Mouse (Mus musculus): ENCODE results near the gene Olfr1424. TPM values are rescaled to one million over a fixed set of nuclear protein-coding genes. Genes with fewer than 3 reads are reported as not detected.
A peak's percentile ranks its signal among the peaks of the same experiment; 100 is the strongest.
"Not testable (repeated sequence)": the region's sequence is repeated elsewhere in the genome, so short reads cannot be mapped to it uniquely, and the experiment has no call there.

Gene Olfr1424
- not detected in 2 replicates for polyA plus RNA-seq (2012; rRNA removed)

GRCm38 (mm10) chr19:12062582-12062981 lies at the start of gene Olfr1424:
Gene Olfr1424 (minus strand): TSS chr19:12062682.
- not testable (repeated sequence) for H3K4me3 ChIP-seq (ENCODE audit: insufficient read depth, low read length); H3K27ac ChIP-seq (ENCODE audit: insufficient read depth, low read length); H3K4me1 ChIP-seq (ENCODE audit: control insufficient read depth, insufficient read depth, low read length)

- TF ChIP-seq CTCF (IDR thresholded peaks at IDR 0.05; ENCODE audit: extremely low read depth, insufficient read depth, low read length) (no peak), POLR2A (IDR thresholded peaks at IDR 0.05; ENCODE audit: extremely low read depth, insufficient read depth, low read length) (no peak)
- no peak overlapping the region for H3K4me3 ChIP-seq (ENCODE audit: insufficient read depth, low read length)
- H3K4me1 ChIP-seq (ENCODE audit: control insufficient read depth, insufficient read depth, low read length) = no peaks in the 10 kb centered on the region
- H3K27ac ChIP-seq (ENCODE audit: insufficient read depth, low read length) = no peak overlapping the region
Measured at GRCm38 (mm10) chr19:12104541-12104940, 42.1 kb upstream of the Olfr1424 start.

- no peaks in the 10 kb centered on the region for H3K4me1 ChIP-seq (ENCODE audit: control insufficient read depth, insufficient read depth, low read length)
- peak within 1 kb of the TSS; percentile 17; the same call in 1 of the 2 replicates for H3K27ac ChIP-seq (ENCODE audit: insufficient read depth, low read length)
- TF ChIP-seq POLR2A (IDR thresholded peaks at IDR 0.05; ENCODE audit: extremely low read depth, insufficient read depth, low read length) = no peak
- TF ChIP-seq CTCF (IDR thresholded peaks at IDR 0.05; ENCODE audit: extremely low read depth, insufficient read depth, low read length) = no peak
- H3K4me3 ChIP-seq (ENCODE audit: insufficient read depth, low read length) = no peak within 1 kb of the TSS
Measured at GRCm38 (mm10) chr19:12103234-12103633, 40.8 kb upstream of the Olfr1424 start, which contains the start of gene Olfr1427. Gene Olfr1427 (minus strand): TSS chr19:12103334.

GRCm38 (mm10) chr19:12091913-12092312 lies 29.4 kb upstream of the Olfr1424 start, which contains the start of gene Olfr1426:
Gene Olfr1426 (minus strand): TSS chr19:12092013.
- TF ChIP-seq CTCF (IDR thresholded peaks at IDR 0.05; ENCODE audit: extremely low read depth, insufficient read depth, low read length) = no peak
- no peak for TF ChIP-seq POLR2A (IDR thresholded peaks at IDR 0.05; ENCODE audit: extremely low read depth, insufficient read depth, low read length)
- H3K27ac ChIP-seq (ENCODE audit: insufficient read depth, low read length) = no peak within 1 kb of the TSS

GRCm38 (mm10) chr19:12077631-12078030 lies 15.1 kb upstream of the Olfr1424 start, which contains the start of gene Olfr1425:
Gene Olfr1425 (minus strand): TSS chr19:12077731.
- not testable (repeated sequence) for H3K4me1 ChIP-seq (ENCODE audit: control insufficient read depth, insufficient read depth, low read length); H3K4me3 ChIP-seq (ENCODE audit: insufficient read depth, low read length); H3K27ac ChIP-seq (ENCODE audit: insufficient read depth, low read length)

More at GRCm38 (mm10) chr19:12091913-12092312, 29.4 kb upstream of the Olfr1424 start, which contains the start of gene Olfr1426:
- H3K4me1 ChIP-seq (ENCODE audit: control insufficient read depth, insufficient read depth, low read length) = no peaks in the 10 kb centered on the region; the same call in 1 of the 2 replicates
- H3K4me3 ChIP-seq (ENCODE audit: insufficient read depth, low read length) = no peak within 1 kb of the TSS

GRCm38 (mm10) chr19:12069546-12069945 lies 7.1 kb upstream of the Olfr1424 start:
- not testable (repeated sequence) for H3K4me3 ChIP-seq (ENCODE audit: insufficient read depth, low read length); H3K4me1 ChIP-seq (ENCODE audit: control insufficient read depth, insufficient read depth, low read length); H3K27ac ChIP-seq (ENCODE audit: insufficient read depth, low read length)

- H3K4me3 ChIP-seq (ENCODE audit: insufficient read depth, low read length); H3K27ac ChIP-seq (ENCODE audit: insufficient read depth, low read length); H3K4me1 ChIP-seq (ENCODE audit: control insufficient read depth, insufficient read depth, low read length): not testable (repeated sequence)
Measured at GRCm38 (mm10) chr19:12067806-12068205, 5.3 kb upstream of the Olfr1424 start.

GRCm38 (mm10) chr19:12043163-12043562 lies 19.3 kb downstream of the Olfr1424 start:
- TF ChIP-seq CTCF (IDR thresholded peaks at IDR 0.05; ENCODE audit: extremely low read depth, insufficient read depth, low read length) (no peak), POLR2A (IDR thresholded peaks at IDR 0.05; ENCODE audit: extremely low read depth, insufficient read depth, low read length) (no peak)
- Histone ChIP-seq H3K4me1 (ENCODE audit: control insufficient read depth, insufficient read depth, low read length) (no peaks in the 10 kb centered on the region), H3K27ac (ENCODE audit: insufficient read depth, low read length) (no peak overlapping the region), H3K4me3 (ENCODE audit: insufficient read depth, low read length) (no peak overlapping the region)

GRCm38 (mm10) chr19:12041217-12041616 lies 21.3 kb downstream of the Olfr1424 start, which contains the start of gene Olfr1423:
Gene Olfr1423 (minus strand): TSS chr19:12041317.
- TF ChIP-seq CTCF (IDR thresholded peaks at IDR 0.05; ENCODE audit: extremely low read depth, insufficient read depth, low read length) (no peak), POLR2A (IDR thresholded peaks at IDR 0.05; ENCODE audit: extremely low read depth, insufficient read depth, low read length) (no peak)
- H3K4me3 ChIP-seq (ENCODE audit: insufficient read depth, low read length) = no peak within 1 kb of the TSS
- H3K27ac ChIP-seq (ENCODE audit: insufficient read depth, low read length) = no peak within 1 kb of the TSS
- H3K4me1 ChIP-seq (ENCODE audit: control insufficient read depth, insufficient read depth, low read length) = no peaks in the 10 kb centered on the region

GRCm38 (mm10) chr19:12037727-12038126 lies 24.8 kb downstream of the Olfr1424 start:
- TF ChIP-seq CTCF (IDR thresholded peaks at IDR 0.05; ENCODE audit: extremely low read depth, insufficient read depth, low read length) (no peak), POLR2A (IDR thresholded peaks at IDR 0.05; ENCODE audit: extremely low read depth, insufficient read depth, low read length) (no peak)
- Histone ChIP-seq H3K4me1 (ENCODE audit: control insufficient read depth, insufficient read depth, low read length) (no peaks in the 10 kb centered on the region), H3K27ac (ENCODE audit: insufficient read depth, low read length) (no peak overlapping the region), H3K4me3 (ENCODE audit: insufficient read depth, low read length) (no peak overlapping the region)

GRCm38 (mm10) chr19:12026606-12027005 lies 35.9 kb downstream of the Olfr1424 start:
- H3K4me1 ChIP-seq (ENCODE audit: control insufficient read depth, insufficient read depth, low read length) = no peaks in the 10 kb centered on the region
- H3K27ac ChIP-seq (ENCODE audit: insufficient read depth, low read length) = no peak overlapping the region
- TF ChIP-seq CTCF (IDR thresholded peaks at IDR 0.05; ENCODE audit: extremely low read depth, insufficient read depth, low read length) (no peak), POLR2A (IDR thresholded peaks at IDR 0.05; ENCODE audit: extremely low read depth, insufficient read depth, low read length) (no peak)
- no peak overlapping the region for H3K4me3 ChIP-seq (ENCODE audit: insufficient read depth, low read length)

Measured in cortical plate, adult 2 months (tissue).